Mouse (Mus musculus): ENCODE data around the gene Gca. TPM values are rescaled to one million over a fixed set of nuclear protein-coding genes. Genes with fewer than 3 reads are reported as not detected.

Gene Gca
- polyA plus RNA-seq, 1 experiment = 6.0 TPM

DNA sequence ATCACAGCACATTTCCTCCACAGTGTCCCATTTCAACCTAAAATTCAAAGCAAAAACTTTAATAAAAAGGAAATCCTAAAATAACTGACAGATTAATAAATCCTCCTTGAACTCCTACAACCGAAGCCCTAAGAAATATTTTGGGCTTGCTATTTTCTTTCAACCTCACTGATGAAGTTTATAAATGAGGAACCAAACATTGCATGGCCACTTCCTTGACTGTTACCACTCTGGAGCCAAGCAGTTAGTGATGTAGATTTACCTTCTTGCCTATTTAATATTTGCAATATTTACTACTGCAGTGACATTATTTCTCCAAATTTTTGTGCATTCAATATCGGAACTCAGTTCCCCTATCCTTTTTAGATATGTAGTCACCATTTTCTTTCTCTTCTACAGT, 24.2 kb upstream of the Gca start:
- no peak for TF ChIP-seq POLR2A (IDR thresholded peaks at IDR 0.05; ENCODE audit: low read depth, low read length)
- TF ChIP-seq CTCF (IDR thresholded peaks at IDR 0.05; ENCODE audit: extremely low read depth, insufficient read length, insufficient replicate concordance, low read depth, low read length) = no peak
- WGBS = 80% methylated on average over 2 of the region's 2 CpGs
- Histone ChIP-seq H3K36me3 (ENCODE audit: control insufficient read depth, insufficient read depth, low read length) (peaks cover 24% of the 10 kb centered on the region), H3K27me3 (ENCODE audit: control insufficient read depth, insufficient read depth, low read length) (no peaks in the 10 kb centered on the region), H3K4me1 (ENCODE audit: control insufficient read depth, insufficient read depth, insufficient read length, low read length) (peaks cover 2% of the 10 kb centered on the region; the same call in 1 of the 2 replicates), H3K27ac (ENCODE audit: insufficient read depth, low read depth, low read length) (no peak overlapping the region), H3K4me3 (ENCODE audit: low read depth, low read length) (no peak overlapping the region)

DNA sequence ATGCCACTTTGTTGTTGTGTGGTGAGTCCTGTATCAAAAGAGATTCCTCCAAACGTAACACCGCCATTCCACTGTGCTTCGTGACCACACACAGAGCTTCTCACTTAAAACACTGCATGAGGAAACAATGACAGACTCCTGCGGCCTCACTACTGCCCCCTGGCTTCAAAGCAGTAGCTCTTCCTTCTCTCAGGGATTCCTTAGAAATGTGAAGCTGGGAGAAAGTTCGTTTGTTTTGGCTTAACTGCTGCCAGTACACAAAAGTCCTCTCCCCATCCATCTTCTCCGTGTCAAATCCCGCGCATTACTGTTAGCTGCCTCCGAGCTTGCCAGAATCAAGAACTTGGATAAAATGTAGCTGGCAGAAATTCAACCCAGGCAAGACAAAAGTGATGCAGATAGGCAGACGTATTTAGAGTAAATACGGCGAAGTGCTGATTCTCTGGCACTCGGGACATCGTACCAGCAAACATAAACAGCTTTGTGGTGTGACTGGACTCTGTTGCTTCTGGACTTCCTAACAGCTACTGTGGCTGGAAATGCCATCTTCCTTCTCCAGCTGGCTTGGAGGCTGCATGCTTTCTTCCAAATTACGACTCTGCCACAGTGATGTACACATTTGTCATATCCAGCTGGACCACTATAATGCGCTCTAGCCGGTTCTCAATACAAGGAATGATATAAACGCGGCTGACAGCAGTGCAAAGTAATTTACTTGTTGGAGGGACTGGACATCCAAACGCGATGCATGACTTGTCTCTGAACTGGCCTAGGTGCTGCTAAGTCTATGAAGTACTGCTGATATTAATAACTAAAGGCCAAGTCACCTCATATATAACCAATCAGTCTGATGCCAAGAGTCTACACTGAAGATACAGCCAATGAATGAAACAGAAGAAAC, 20.4 kb upstream of the Gca start:
- H3K4me3 ChIP-seq (ENCODE audit: low read depth, low read length) = peak overlapping the region; percentile 45
- H3K36me3 ChIP-seq (ENCODE audit: control insufficient read depth, insufficient read depth, low read length) = peaks cover 2% of the 10 kb centered on the region; the same call in 1 of the 2 replicates
- H3K4me1 ChIP-seq (ENCODE audit: control insufficient read depth, insufficient read depth, insufficient read length, low read length) = peaks cover 2% of the 10 kb centered on the region; the same call in 1 of the 2 replicates
- 36% methylated on average over 21 of the region's 21 CpGs for WGBS
- peak; percentile 79; the same call in 1 of the 2 replicates for TF ChIP-seq CTCF (IDR thresholded peaks at IDR 0.05; ENCODE audit: extremely low read depth, insufficient read length, insufficient replicate concordance, low read depth, low read length)
- TF ChIP-seq POLR2A (IDR thresholded peaks at IDR 0.05; ENCODE audit: low read depth, low read length) = no peak
- H3K27me3 ChIP-seq (ENCODE audit: control insufficient read depth, insufficient read depth, low read length) = no peaks in the 10 kb centered on the region
- no peak overlapping the region for H3K27ac ChIP-seq (ENCODE audit: insufficient read depth, low read depth, low read length)

DNA sequence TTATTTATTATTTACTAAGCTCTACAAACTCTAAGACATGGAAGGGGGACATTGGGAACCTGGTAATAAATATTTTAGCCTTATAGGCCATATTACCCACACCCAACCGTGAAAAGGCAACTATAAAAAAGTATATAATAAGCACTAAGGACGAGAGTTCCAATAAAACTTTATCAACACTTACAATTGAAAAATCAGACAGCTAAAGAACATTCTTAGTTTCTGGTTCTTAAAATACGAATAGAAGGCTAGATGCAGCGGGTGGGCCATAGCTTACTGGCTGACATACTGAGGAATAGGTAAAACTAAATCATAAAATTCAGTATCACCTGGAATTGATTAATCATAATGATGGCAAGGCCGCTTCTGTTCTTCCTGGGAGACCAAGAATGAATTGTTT, 19.2 kb upstream of the Gca start:
- H3K27ac ChIP-seq (ENCODE audit: insufficient read depth, low read depth, low read length) = no peak overlapping the region
- TF ChIP-seq CTCF (IDR thresholded peaks at IDR 0.05; ENCODE audit: extremely low read depth, insufficient read length, insufficient replicate concordance, low read depth, low read length) (no peak), POLR2A (IDR thresholded peaks at IDR 0.05; ENCODE audit: low read depth, low read length) (no peak)
- 58% methylated on average over 5 of the region's 5 CpGs for WGBS
- H3K36me3 ChIP-seq (ENCODE audit: control insufficient read depth, insufficient read depth, low read length) = no peaks in the 10 kb centered on the region
- peaks cover 2% of the 10 kb centered on the region; the same call in 1 of the 2 replicates for H3K4me1 ChIP-seq (ENCODE audit: control insufficient read depth, insufficient read depth, insufficient read length, low read length)
- H3K27me3 ChIP-seq (ENCODE audit: control insufficient read depth, insufficient read depth, low read length) = no peaks in the 10 kb centered on the region
- H3K4me3 ChIP-seq (ENCODE audit: low read depth, low read length) = no peak overlapping the region

DNA sequence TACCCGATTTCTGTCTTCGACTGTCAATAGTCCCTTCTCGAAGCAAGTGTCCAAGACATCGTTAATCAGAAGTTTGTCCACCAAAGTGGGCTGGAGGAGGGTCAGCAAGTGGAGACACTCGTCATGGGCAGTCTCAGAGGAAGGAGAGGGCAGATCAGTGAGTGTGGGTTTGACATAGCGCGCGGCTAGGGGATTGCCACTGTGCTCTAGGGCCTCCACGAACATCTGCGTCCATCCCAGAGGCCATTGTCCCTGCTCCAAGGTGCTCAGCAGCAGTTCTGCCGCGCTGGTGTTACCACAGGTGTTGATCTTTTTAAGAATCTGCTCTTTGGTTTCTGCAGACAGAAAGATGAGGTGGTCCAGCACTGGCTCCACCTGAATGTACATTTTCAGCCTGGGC, 18.6 kb upstream of the Gca start:
- WGBS = 8% methylated on average over 12 of the region's 12 CpGs
- Histone ChIP-seq H3K36me3 (ENCODE audit: control insufficient read depth, insufficient read depth, low read length) (no peaks in the 10 kb centered on the region), H3K4me3 (ENCODE audit: low read depth, low read length) (peak overlapping the region; percentile 72), H3K27me3 (ENCODE audit: control insufficient read depth, insufficient read depth, low read length) (no peaks in the 10 kb centered on the region), H3K27ac (ENCODE audit: insufficient read depth, low read depth, low read length) (peak overlapping the region; percentile 84), H3K4me1 (ENCODE audit: control insufficient read depth, insufficient read depth, insufficient read length, low read length) (peaks cover 2% of the 10 kb centered on the region; the same call in 1 of the 2 replicates)
- no peak for TF ChIP-seq POLR2A (IDR thresholded peaks at IDR 0.05; ENCODE audit: low read depth, low read length)
- TF ChIP-seq CTCF (IDR thresholded peaks at IDR 0.05; ENCODE audit: extremely low read depth, insufficient read length, insufficient replicate concordance, low read depth, low read length) = no peak

DNA sequence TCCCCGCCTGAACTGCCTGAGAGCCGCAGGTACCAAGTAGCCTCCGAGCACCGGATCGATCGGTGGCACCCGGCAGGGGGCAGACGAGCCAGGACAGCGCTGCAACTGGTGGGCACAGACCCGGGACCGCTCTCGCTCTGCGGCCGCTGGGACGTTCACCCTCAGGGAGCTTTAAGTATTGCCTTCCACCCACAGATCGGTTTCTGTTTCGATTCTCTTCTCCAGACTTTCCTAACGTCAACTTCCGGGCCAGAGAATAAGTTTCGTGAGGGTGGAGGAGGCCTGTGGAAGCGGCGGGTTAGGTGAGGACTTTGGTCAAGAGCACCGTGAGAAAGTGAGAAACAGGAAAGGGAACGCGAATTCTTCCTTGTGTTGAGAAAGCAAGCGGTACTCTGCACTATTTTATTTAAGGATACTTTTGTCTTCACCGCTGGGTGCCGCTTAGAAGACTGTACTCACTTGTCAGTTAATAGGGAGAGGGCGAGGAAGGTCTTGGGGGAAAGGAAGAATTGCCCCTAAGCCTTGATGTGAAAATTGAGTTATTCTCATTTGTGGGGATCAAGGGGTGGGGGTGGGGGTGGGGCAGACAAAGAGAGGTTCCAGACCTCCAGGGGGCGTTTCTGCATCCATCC, 18.0 kb upstream of the Gca start, which contains the start of gene Ifih1:
TSS of gene Ifih1 (minus strand) at position 242 of the 632 bp plus-strand sequence.
- Histone ChIP-seq H3K4me1 (ENCODE audit: control insufficient read depth, insufficient read depth, insufficient read length, low read length) (peaks cover 2% of the 10 kb centered on the region; the same call in 1 of the 2 replicates), H3K36me3 (ENCODE audit: control insufficient read depth, insufficient read depth, low read length) (no peaks in the 10 kb centered on the region), H3K27me3 (ENCODE audit: control insufficient read depth, insufficient read depth, low read length) (no peaks in the 10 kb centered on the region), H3K4me3 (ENCODE audit: low read depth, low read length) (peak within 1 kb of the TSS; percentile 72), H3K27ac (ENCODE audit: insufficient read depth, low read depth, low read length) (peak within 1 kb of the TSS; percentile 84)
- TF ChIP-seq POLR2A (IDR thresholded peaks at IDR 0.05; ENCODE audit: low read depth, low read length) (peak; percentile 53; the same call in 1 of the 2 replicates), CTCF (IDR thresholded peaks at IDR 0.05; ENCODE audit: extremely low read depth, insufficient read length, insufficient replicate concordance, low read depth, low read length) (peak; percentile 36; the same call in 1 of the 2 replicates)
- under 1% methylated on average over 30 of the region's 30 CpGs for WGBS

DNA sequence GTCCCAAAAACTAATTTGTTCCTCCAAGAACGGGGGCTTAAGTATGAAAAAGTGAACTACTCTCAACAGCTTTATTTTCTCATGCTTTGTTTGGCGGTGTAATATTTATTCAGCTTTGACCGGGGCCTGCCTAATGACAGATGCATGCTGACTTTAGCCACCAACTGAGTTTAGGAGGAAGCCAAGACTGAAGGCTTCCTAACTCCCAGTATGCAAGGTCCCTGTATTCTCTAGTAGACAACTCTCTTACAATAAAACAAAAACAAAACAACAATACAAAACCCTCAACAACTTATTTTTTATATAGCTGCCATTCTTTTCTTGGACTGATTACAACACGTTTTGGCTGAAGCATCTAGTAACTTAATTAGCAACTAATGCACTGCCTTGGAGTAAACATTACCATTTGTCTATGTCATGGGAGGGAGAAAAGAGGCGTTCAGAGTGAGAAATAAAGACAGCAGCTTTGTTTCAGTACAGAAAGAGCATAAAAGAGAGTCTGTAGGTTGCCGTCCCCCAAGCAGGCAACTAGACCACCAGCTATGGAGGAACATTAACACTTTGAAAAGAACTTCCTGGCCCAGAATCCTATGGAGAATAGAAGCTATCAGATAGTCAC, 17.3 kb upstream of the Gca start:
- whole genome bisulfite sequencing = 29% methylated on average over 6 of the region's 6 CpGs
- no peak for TF ChIP-seq POLR2A (IDR thresholded peaks at IDR 0.05; ENCODE audit: low read depth, low read length)
- Histone ChIP-seq H3K27me3 (ENCODE audit: control insufficient read depth, insufficient read depth, low read length) (no peaks in the 10 kb centered on the region), H3K36me3 (ENCODE audit: control insufficient read depth, insufficient read depth, low read length) (no peaks in the 10 kb centered on the region), H3K4me3 (ENCODE audit: low read depth, low read length) (peak overlapping the region; percentile 72; the same call in 1 of the 2 replicates), H3K4me1 (ENCODE audit: control insufficient read depth, insufficient read depth, insufficient read length, low read length) (peaks cover 2% of the 10 kb centered on the region; the same call in 1 of the 2 replicates), H3K27ac (ENCODE audit: insufficient read depth, low read depth, low read length) (peak overlapping the region; percentile 44)

Data from small intestine, adult 2 months (tissue).